ENCODE assay signal across 8 mouse cellular contexts in the genomic region with DNA sequence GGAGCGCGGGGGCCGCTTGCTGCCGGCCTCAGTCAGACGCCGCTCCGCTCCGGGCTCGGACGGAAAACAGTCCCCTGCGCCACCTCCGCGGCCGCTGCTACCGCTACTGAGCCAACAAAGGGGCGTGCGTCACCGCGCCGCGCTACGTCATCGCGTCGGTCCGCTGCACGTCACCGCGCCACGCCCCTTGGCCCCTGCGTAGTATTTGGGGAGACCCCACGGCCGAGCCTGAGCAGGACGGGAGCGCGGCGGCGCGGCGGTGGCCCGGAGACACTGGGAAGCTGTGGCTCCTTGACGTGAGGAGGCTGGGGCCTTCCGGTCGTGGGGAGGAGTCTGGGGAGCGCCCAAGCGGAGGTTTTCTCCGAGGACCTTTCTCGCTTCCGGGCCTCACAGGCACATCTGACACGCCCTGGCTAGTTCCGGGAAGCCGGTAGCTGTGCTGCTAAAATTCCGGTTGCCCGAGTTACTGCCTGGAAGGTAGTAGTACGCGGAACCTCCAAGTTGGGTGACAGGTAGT. TPM values are rescaled to one million over a fixed set of nuclear protein-coding genes. Genes with fewer than 3 reads are reported as not detected.
DNase-seq lines count a peak whose midpoint lies in the region; ATAC-seq lines count a peak whose summit lies in the region.

A gene (minus strand): TSS at position 70 of the 517 bp plus-strand sequence.

- H3K4me1 ChIP-seq in brown adipose tissue, adult 24 weeks (ENCODE audit: control insufficient read depth, insufficient read depth, insufficient read length, low read length), result no peaks in the 10 kb centered on the region
- peaks cover 32% of the 10 kb centered on the region for H3K4me1 ChIP-seq in heart, embryonic 13.5 days
- H3K4me1 ChIP-seq in liver, embryonic 12.5 days, result peaks cover 35% of the 10 kb centered on the region
- no peaks in the 10 kb centered on the region for H3K4me1 ChIP-seq in stomach, embryonic 15.5 days

- H3K36me3 ChIP-seq in heart, embryonic 13.5 days, result no peaks in the 10 kb centered on the region; the same call in 1 of the 2 replicates
- peaks cover 3% of the 10 kb centered on the region; the same call in 1 of the 2 replicates for H3K36me3 ChIP-seq in liver, embryonic 12.5 days
- H3K36me3 ChIP-seq in stomach, embryonic 15.5 days, result no peaks in the 10 kb centered on the region

- DNase-seq in CD4-positive, CD25-positive, alpha-beta regulatory T cell, adult 2 months (ENCODE audit: low read depth, low spot score), result peak; percentile 100
- peak; percentile 42 for DNase-seq in fat pad, adult 2 months (ENCODE audit: extremely low read depth, low read depth, low spot score)
- DNase-seq in kidney, postnatal 10 days, result peak; percentile 99
- peak; percentile 98 to 99 for DNase-seq in natural killer cell, adult 2 months (ENCODE audit: low spot score in 2 of 2)

- under 1% methylated on average over 56 of the region's 56 CpGs for WGBS in heart, embryonic 13.5 days
- 1% methylated on average over 54 of the region's 56 CpGs for WGBS in liver, embryonic 12.5 days (ENCODE audit: insufficient replicate concordance)
- under 1% methylated on average over 55 of the region's 56 CpGs for WGBS in stomach, embryonic 15.5 days

- H3K4me2 ChIP-seq in heart, embryonic 13.5 days, result peak within 1 kb of the TSS; percentile 95
- peak within 1 kb of the TSS; percentile 79 for H3K4me2 ChIP-seq in liver, embryonic 12.5 days
- peak within 1 kb of the TSS; percentile 79 for H3K4me2 ChIP-seq in stomach, embryonic 15.5 days

- peak within 1 kb of the TSS; percentile 95 for H3K9ac ChIP-seq in heart, embryonic 13.5 days
- H3K9ac ChIP-seq in liver, embryonic 12.5 days, result peak within 1 kb of the TSS; percentile 92
- peak within 1 kb of the TSS; percentile 81 for H3K9ac ChIP-seq in stomach, embryonic 15.5 days

- peak; percentile 96 for ATAC-seq in heart, embryonic 13.5 days (ENCODE audit: extremely low read depth, insufficient number of reproducible peaks, low FRiP score, low TSS enrichment)
- peak; percentile 95 for ATAC-seq in liver, embryonic 12.5 days
- ATAC-seq in stomach, embryonic 15.5 days (ENCODE audit: insufficient read depth, low FRiP score, low read depth), result peak; percentile 98

- no peaks in the 10 kb centered on the region for H3K9me3 ChIP-seq in heart, embryonic 13.5 days
- H3K9me3 ChIP-seq in liver, embryonic 12.5 days (replicated peaks), result no peaks in the 10 kb centered on the region
- no peaks in the 10 kb centered on the region for H3K9me3 ChIP-seq in stomach, embryonic 15.5 days

- H3K27ac ChIP-seq in brown adipose tissue, adult 24 weeks (replicated peaks; ENCODE audit: low read depth, low read length), result peak within 1 kb of the TSS; percentile 93
- peak within 1 kb of the TSS; percentile 98 for H3K27ac ChIP-seq in heart, embryonic 13.5 days (replicated peaks)
- H3K27ac ChIP-seq in liver, embryonic 12.5 days, result peak within 1 kb of the TSS; percentile 99
- H3K27ac ChIP-seq in stomach, embryonic 15.5 days, result peak within 1 kb of the TSS; percentile 99

- peak within 1 kb of the TSS; percentile 95 for H3K4me3 ChIP-seq in brown adipose tissue, adult 24 weeks (ENCODE audit: insufficient read depth, low read depth, low read length)
- peak within 1 kb of the TSS; percentile 99 for H3K4me3 ChIP-seq in heart, embryonic 13.5 days
- peak within 1 kb of the TSS; percentile 99 for H3K4me3 ChIP-seq in liver, embryonic 12.5 days
- peak within 1 kb of the TSS; percentile 89 for H3K4me3 ChIP-seq in stomach, embryonic 15.5 days (replicated peaks)

- no peaks in the 10 kb centered on the region for H3K27me3 ChIP-seq in heart, embryonic 13.5 days (replicated peaks)
- no peaks in the 10 kb centered on the region for H3K27me3 ChIP-seq in liver, embryonic 12.5 days (replicated peaks)
- no peaks in the 10 kb centered on the region for H3K27me3 ChIP-seq in stomach, embryonic 15.5 days (replicated peaks)

RNA-seq across cellular contexts. Expression of the gene that starts here (rescaled TPM):
- polyA plus RNA-seq in brown adipose tissue, adult 24 weeks (2012; ENCODE audit: insufficient read depth, insufficient read length, missing spikeins), result 38.9 and 39.7 TPM in 2 replicates
- polyA plus RNA-seq in heart, embryonic 13.5 days (2015; fragmentation: Nextera tagmentation; extraction: Ambion mirVana), result 14.0 and 14.5 TPM in 2 replicates
- 13.7 and 15.9 TPM in 2 replicates for polyA plus RNA-seq in liver, embryonic 12.5 days (2016; fragmentation: Nextera tagmentation; extraction: Ambion mirVana)
- 12.7 and 15.7 TPM in 2 replicates for polyA plus RNA-seq in stomach, embryonic 15.5 days (2015; fragmentation: Nextera tagmentation; extraction: Ambion mirVana)

Comparison
In these comparisons a context has a peak if more than half of its experiments do, and no peak if none do; other contexts are left out.
1. Peak in every context shown above with its lines: DNase-seq, ATAC-seq, H3K4me3 ChIP-seq and H3K27ac ChIP-seq.
2. DNase-seq: peak in every context shown above with its lines; median percentile 100 in CD4-positive, CD25-positive, alpha-beta regulatory T cell, adult 2 months; 99 in kidney, postnatal 10 days; 98 in natural killer cell, adult 2 months; 42 in fat pad, adult 2 months.